Mouse (Mus musculus) hindbrain, embryonic 13.5 days (tissue): ENCODE measurements around the gene Tbc1d2. TPM values are rescaled to one million over a fixed set of nuclear protein-coding genes. Genes with fewer than 3 reads are reported as not detected.
"Not testable (repeated sequence)": the region's sequence is repeated elsewhere in the genome, so short reads cannot be mapped to it uniquely, and the experiment has no call there.

Experiments
- ATAC-seq: fragments of 200-750 bp; cut with Nextera tagmentation; 2 replicates; pipeline ENCODE4 v1.8.0; 2017; ENCODE audit warnings: moderate TSS enrichment; ENCODE audit not compliant: low FRiP score
- H3K27ac ChIP-seq: fragments of 300-500 bp; sonication (generic); 2 replicates; pipeline ENCODE4 v1.5.1; 2015; ENCODE audit warnings: inconsistent platforms, mild to moderate bottlenecking, moderate library complexity
- H3K27me3 ChIP-seq: fragments of 300-500 bp; sonication (generic); 2 replicates; pipeline ENCODE4 v1.6.1; 2015; ENCODE audit warnings: mild to moderate bottlenecking, inconsistent platforms
- H3K36me3 ChIP-seq: fragments of 300-500 bp; sonication (generic); 2 replicates; pipeline ENCODE4 v1.6.1; 2015; ENCODE audit warnings: mild to moderate bottlenecking, inconsistent platforms
- H3K4me1 ChIP-seq: fragments of 300-500 bp; sonication (generic); replicated peaks from 2 replicates; pipeline ENCODE4 v1.6.1; 2015; ENCODE audit warnings: inconsistent platforms
- H3K4me2 ChIP-seq: fragments of 300-500 bp; sonication (generic); 2 replicates; pipeline ENCODE4 v1.6.1; 2015; ENCODE audit warnings: inconsistent platforms, mild to moderate bottlenecking, moderate library complexity
- H3K4me3 ChIP-seq: fragments of 300-500 bp; sonication (generic); 2 replicates; pipeline ENCODE4 v1.5.1; 2015; ENCODE audit warnings: mild to moderate bottlenecking, inconsistent platforms
- H3K9ac ChIP-seq: fragments of 300-500 bp; sonication (generic); 2 replicates; pipeline ENCODE4 v1.6.1; 2015; ENCODE audit warnings: mild to moderate bottlenecking, inconsistent platforms
- H3K9me3 ChIP-seq: fragments of 300-500 bp; sonication (generic); 2 replicates; pipeline ENCODE4 v1.6.1; 2016; ENCODE audit warnings: inconsistent platforms
- WGBS: fragments of 180-500 bp; shearing (Covaris S2); methylation state at CpG from one replicate; pipeline ENCODE4 v1.1.7; 2015; 5-methylcytosine and 5-hydroxymethylcytosine counted together
- polyA plus RNA-seq: library from polyadenylated mRNA; unstranded; fragments of >200 nt; fragmentation: Nextera tagmentation; extraction: Ambion mirVana; gene quantifications from 2 replicates; pipeline ENCODE4 v1.2.1, GENCODE M21; 2015

The Tbc1d2 gene
- polyA plus RNA-seq, 1 experiment from 2014 or later, result 0.73 TPM

DNA sequence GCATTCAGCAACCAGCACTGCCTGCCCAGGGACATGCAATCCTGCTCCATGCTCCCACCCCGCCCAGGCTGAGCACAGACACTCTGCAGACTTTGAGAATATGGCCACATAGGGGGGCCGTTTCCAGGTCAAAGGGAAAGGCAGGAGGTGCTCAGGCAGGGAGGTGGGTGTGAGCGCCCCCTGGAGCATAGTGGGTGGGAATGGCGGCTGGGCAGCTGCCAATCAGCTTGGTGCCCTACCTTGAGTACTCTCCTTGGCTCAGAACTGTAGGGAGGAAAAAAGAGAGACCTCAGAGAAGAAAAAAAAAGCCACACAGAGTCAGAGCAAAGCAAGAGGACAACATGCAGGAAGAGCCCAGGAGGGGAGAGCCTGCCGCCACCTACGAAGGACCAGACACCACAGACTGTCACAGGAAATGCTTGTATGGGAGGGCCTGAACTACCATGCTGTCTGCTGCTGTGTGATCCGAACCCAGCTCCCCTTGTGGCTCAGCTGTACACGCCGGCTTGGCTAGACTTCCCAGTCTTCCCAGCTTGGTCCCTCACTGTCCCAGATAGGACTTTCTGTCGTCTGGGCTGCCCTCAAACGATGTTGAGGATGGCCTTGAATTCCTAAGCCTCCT, 31.7 kb downstream of the Tbc1d2 start:
- H3K9me3 ChIP-seq, result no peaks in the 10 kb centered on the region
- ATAC-seq, result no peak
- no peak overlapping the region for H3K27ac ChIP-seq
- no peak overlapping the region for H3K4me3 ChIP-seq
- no peak overlapping the region for H3K4me2 ChIP-seq
- H3K4me1 ChIP-seq, result peaks cover 5% of the 10 kb centered on the region; the same call in 1 of the 2 replicates
- H3K36me3 ChIP-seq, result no peaks in the 10 kb centered on the region
- 62% methylated on average over 11 of the region's 11 CpGs for WGBS
- no peak overlapping the region for H3K9ac ChIP-seq
- peaks cover 33% of the 10 kb centered on the region for H3K27me3 ChIP-seq

GRCm38 (mm10) chr4:46617408-46617807, 32.6 kb downstream of the Tbc1d2 start:
- Histone ChIP-seq H3K4me1 (peaks cover 5% of the 10 kb centered on the region; the same call in 1 of the 2 replicates), H3K4me2 (no peak overlapping the region), H3K27me3 (peaks cover 33% of the 10 kb centered on the region), H3K27ac (no peak overlapping the region), H3K36me3 (no peaks in the 10 kb centered on the region), H3K4me3 (no peak overlapping the region), H3K9ac (no peak overlapping the region), H3K9me3 (no peaks in the 10 kb centered on the region)
- no peak for ATAC-seq
- WGBS, result 83% methylated on average over 6 of the region's 6 CpGs

DNA sequence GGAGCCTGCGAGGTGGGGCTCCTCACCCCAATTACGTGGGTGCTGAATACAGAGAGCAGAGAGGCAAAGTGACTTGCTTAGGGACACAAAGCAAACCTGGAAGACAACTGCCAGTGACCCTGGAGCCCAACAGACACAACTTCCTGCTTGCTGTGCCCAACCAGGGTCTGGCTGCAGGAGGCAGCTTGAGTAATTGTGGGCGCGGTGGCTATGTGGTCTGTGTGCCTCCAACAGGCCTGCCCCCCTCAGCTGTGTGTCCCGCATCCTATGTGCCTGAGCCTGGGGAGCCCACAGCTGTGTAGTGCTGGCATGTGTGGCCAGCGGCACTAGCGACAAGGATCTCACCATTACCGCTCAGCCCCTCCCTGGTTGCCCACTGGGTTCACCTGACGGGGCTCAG, 35.4 kb downstream of the Tbc1d2 start:
- no peak for ATAC-seq
- Histone ChIP-seq H3K4me1 (no peaks in the 10 kb centered on the region), H3K4me2 (no peak overlapping the region), H3K4me3 (no peak overlapping the region), H3K9ac (no peak overlapping the region), H3K36me3 (no peaks in the 10 kb centered on the region), H3K27me3 (peaks cover 27% of the 10 kb centered on the region), H3K9me3 (no peaks in the 10 kb centered on the region), H3K27ac (no peak overlapping the region)
- WGBS, result 76% methylated on average over 9 of the region's 9 CpGs

- no peaks in the 10 kb centered on the region for H3K36me3 ChIP-seq
- no peak overlapping the region for H3K27ac ChIP-seq
- no peak overlapping the region for H3K4me2 ChIP-seq
- H3K9ac ChIP-seq, result no peak overlapping the region
- no peaks in the 10 kb centered on the region for H3K9me3 ChIP-seq
- no peak for ATAC-seq
- H3K4me3 ChIP-seq, result no peak overlapping the region
- H3K4me1 ChIP-seq, result no peaks in the 10 kb centered on the region
- WGBS, result 82% methylated on average over 12 of the region's 12 CpGs
- H3K27me3 ChIP-seq, result peaks cover 33% of the 10 kb centered on the region
These were observed 36.4 kb downstream of the Tbc1d2 start for GRCm38 (mm10) chr4:46613618-46614017.

- Histone ChIP-seq H3K4me2 (no peak overlapping the region), H3K4me1 (no peaks in the 10 kb centered on the region), H3K27ac (no peak overlapping the region), H3K9ac (peak overlapping the region; percentile 6; the same call in 1 of the 2 replicates), H3K9me3 (no peaks in the 10 kb centered on the region), H3K4me3 (no peak overlapping the region), H3K36me3 (no peaks in the 10 kb centered on the region), H3K27me3 (peaks cover 37% of the 10 kb centered on the region)
- WGBS, result 3% methylated on average over 4 of the region's 4 CpGs
- 0 out of 2 replicates have a peak, but pooled peaks have one; percentile 44 for ATAC-seq
These were observed 38.8 kb downstream of the Tbc1d2 start for GRCm38 (mm10) chr4:46611181-46611580.

- no peak overlapping the region for H3K9ac ChIP-seq
- 70% methylated on average over 3 of the region's 3 CpGs for WGBS
- no peak overlapping the region for H3K27ac ChIP-seq
- no peak overlapping the region for H3K4me3 ChIP-seq
- no peaks in the 10 kb centered on the region for H3K9me3 ChIP-seq
- no peak overlapping the region for H3K4me2 ChIP-seq
- no peak for ATAC-seq
- H3K27me3 ChIP-seq, result peaks cover 50% of the 10 kb centered on the region
- no peaks in the 10 kb centered on the region for H3K36me3 ChIP-seq
- H3K4me1 ChIP-seq, result peaks cover 10% of the 10 kb centered on the region; the same call in 1 of the 2 replicates
These were observed 42.4 kb downstream of the Tbc1d2 start for GRCm38 (mm10) chr4:46607601-46608000.

- WGBS, result 56% methylated on average over 11 of the region's 11 CpGs
- peaks cover 59% of the 10 kb centered on the region for H3K27me3 ChIP-seq
- no peak overlapping the region for H3K4me3 ChIP-seq
- no peaks in the 10 kb centered on the region for H3K36me3 ChIP-seq
- no peak overlapping the region for H3K9ac ChIP-seq
- no peak overlapping the region for H3K4me2 ChIP-seq
- no peaks in the 10 kb centered on the region for H3K9me3 ChIP-seq
- H3K27ac ChIP-seq, result no peak overlapping the region
- peaks cover 19% of the 10 kb centered on the region for H3K4me1 ChIP-seq
- no peak for ATAC-seq
These were observed 44.6 kb downstream of the Tbc1d2 start for GRCm38 (mm10) chr4:46605451-46605850.

GRCm38 (mm10) chr4:46602704-46603103, 47.3 kb downstream of the Tbc1d2 start:
- peaks cover 56% of the 10 kb centered on the region for H3K27me3 ChIP-seq
- WGBS, result 64% methylated on average over 7 of the region's 7 CpGs
- no peak overlapping the region for H3K4me3 ChIP-seq
- no peaks in the 10 kb centered on the region for H3K9me3 ChIP-seq
- ATAC-seq, result no peak
- no peaks in the 10 kb centered on the region for H3K36me3 ChIP-seq
- H3K4me2 ChIP-seq, result no peak overlapping the region
- H3K27ac ChIP-seq, result no peak overlapping the region
- no peak overlapping the region for H3K9ac ChIP-seq
- peaks cover 26% of the 10 kb centered on the region for H3K4me1 ChIP-seq

GRCm38 (mm10) chr4:46601844-46602423, 48.1 kb downstream of the Tbc1d2 start, which contains the start of gene Coro2a:
Coro2a (minus strand) TSS chr4:46602202.
- no peaks in the 10 kb centered on the region for H3K36me3 ChIP-seq
- no peaks in the 10 kb centered on the region for H3K9me3 ChIP-seq
- peak within 1 kb of the TSS; percentile 67 for H3K4me3 ChIP-seq
- peak; percentile 59 for ATAC-seq
- H3K27me3 ChIP-seq, result peaks cover 59% of the 10 kb centered on the region
- peaks cover 26% of the 10 kb centered on the region for H3K4me1 ChIP-seq
- peak within 1 kb of the TSS; percentile 48; the same call in 1 of the 2 replicates for H3K27ac ChIP-seq
- H3K4me2 ChIP-seq, result peak within 1 kb of the TSS; percentile 88
- WGBS, result under 1% methylated on average over 61 of the region's 66 CpGs
- peak within 1 kb of the TSS; percentile 88 for H3K9ac ChIP-seq

DNA sequence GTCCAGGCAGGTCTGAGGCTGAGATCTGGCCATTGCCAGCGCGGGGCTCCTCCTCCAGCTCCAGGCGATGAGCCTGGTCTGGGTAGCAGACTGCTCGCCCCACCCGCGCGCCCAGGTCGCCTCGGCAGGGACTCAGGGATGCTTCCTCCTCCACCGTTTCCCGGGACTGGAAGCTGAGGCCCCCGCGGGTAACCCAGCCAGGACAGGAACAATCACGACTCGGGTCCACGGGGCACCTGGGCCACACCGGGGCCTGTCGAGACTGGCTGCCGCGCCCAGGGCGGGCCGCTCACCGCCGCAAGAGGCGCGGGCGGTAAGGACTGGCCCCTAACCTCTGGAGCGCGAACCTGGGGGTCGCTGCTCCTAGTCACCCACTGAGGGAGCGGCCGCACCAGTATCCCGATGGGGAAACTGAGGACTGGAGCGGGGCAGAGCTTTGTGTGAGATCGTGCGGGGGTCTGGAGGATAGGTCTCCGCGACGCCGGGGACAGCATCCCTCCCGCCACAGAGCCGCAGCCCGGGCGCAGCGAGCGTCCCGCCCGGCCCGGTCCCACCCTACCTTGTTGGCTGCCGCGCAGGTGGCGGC, 48.7 kb downstream of the Tbc1d2 start:
- peak overlapping the region; percentile 67 for H3K4me3 ChIP-seq
- WGBS, result under 1% methylated on average over 31 of the region's 52 CpGs
- peaks cover 60% of the 10 kb centered on the region for H3K27me3 ChIP-seq
- H3K36me3 ChIP-seq, result no peaks in the 10 kb centered on the region
- ATAC-seq, result peak; percentile 57
- H3K9ac ChIP-seq, result peak overlapping the region; percentile 88
- no peaks in the 10 kb centered on the region for H3K9me3 ChIP-seq
- H3K27ac ChIP-seq, result peak overlapping the region; percentile 48; the same call in 1 of the 2 replicates
- H3K4me2 ChIP-seq, result peak overlapping the region; percentile 88
- H3K4me1 ChIP-seq, result peaks cover 26% of the 10 kb centered on the region

- Histone ChIP-seq H3K9me3 (no peaks in the 10 kb centered on the region), H3K9ac (peak overlapping the region; percentile 88), H3K27ac (no peak overlapping the region), H3K4me1 (peaks cover 26% of the 10 kb centered on the region), H3K4me3 (peak overlapping the region; percentile 67), H3K4me2 (peak overlapping the region; percentile 88), H3K27me3 (peaks cover 60% of the 10 kb centered on the region), H3K36me3 (no peaks in the 10 kb centered on the region)
- 38% methylated on average over 20 of the region's 20 CpGs for WGBS
- no peak; the same call in 1 of the 2 replicates for ATAC-seq
These were observed 49.3 kb downstream of the Tbc1d2 start for GRCm38 (mm10) chr4:46600473-46601257.

DNA sequence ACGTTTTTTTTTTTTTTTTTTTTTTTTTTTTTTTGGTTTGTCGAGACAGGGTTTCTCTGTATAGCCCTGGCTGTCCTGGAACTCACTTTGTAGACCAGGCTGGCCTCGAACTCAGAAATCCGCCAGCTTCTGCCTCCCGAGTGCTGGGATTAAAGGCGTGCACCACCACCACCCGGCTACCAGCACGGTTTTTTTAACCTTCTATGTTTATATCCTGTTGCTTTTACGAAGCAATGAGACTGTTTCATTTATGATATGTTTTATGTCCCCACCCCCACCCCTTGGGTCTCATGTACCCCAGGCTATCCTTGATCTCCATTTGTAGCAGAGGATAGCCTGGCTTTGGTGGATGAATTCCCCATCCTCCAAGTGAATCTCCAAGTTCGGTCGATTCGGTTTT, 50.4 kb downstream of the Tbc1d2 start:
- H3K4me2 ChIP-seq, H3K9me3 ChIP-seq, H3K9ac ChIP-seq, H3K36me3 ChIP-seq, ATAC-seq, H3K4me3 ChIP-seq, H3K27ac ChIP-seq: not testable (repeated sequence)
- 86% methylated on average over 12 of the region's 12 CpGs for WGBS
- peaks cover 56% of the 10 kb centered on the region for H3K27me3 ChIP-seq
- H3K4me1 ChIP-seq, result peaks cover 22% of the 10 kb centered on the region
